Mouse (Mus musculus): ENCODE results near the gene Tnni1.

DNA sequence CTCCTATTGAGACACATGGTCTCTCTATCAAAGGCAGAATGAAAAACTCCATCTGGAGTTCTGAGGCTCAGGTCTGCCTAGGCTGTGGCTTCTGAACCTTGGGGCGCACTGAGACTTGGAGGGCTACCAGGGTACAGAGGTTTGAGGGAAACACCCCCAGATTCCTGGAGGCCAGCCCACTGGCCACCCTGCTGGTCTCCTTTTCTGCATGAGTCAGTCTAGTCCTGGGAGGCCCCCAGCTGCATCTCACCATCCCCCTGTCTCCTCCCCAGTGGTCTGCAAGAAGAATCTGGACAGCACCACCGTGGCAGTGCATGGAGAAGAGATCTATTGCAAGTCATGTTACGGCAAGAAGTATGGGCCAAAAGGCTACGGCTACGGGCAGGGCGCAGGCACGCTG lies 34.2 kb upstream of the Tnni1 start:
- TF ChIP-seq CTCF (IDR thresholded peaks at IDR 0.05; ENCODE audit: borderline replicate concordance, insufficient read depth, low read depth, low read length), result no peak
- TF ChIP-seq POLR2A (IDR thresholded peaks at IDR 0.05; ENCODE audit: borderline replicate concordance, insufficient read depth, low read length), result no peak
